Mouse (Mus musculus) olfactory bulb, adult 2 months (tissue): ENCODE results near the gene Muc13. TPM values are rescaled to one million over a fixed set of nuclear protein-coding genes. Genes with fewer than 3 reads are reported as not detected.

Experiments used
- H3K27ac ChIP-seq: fragments of 200-500 bp; 2 replicates; pipeline ENCODE4 v1.5.1; 2012; ENCODE audit warnings: low read depth, low read length; ENCODE audit not compliant: insufficient read depth
- H3K4me1 ChIP-seq: fragments of 200-500 bp; 2 replicates; pipeline ENCODE4 v1.6.1; 2012; ENCODE audit warnings: low read length; ENCODE audit not compliant: control insufficient read depth, insufficient read depth
- H3K4me3 ChIP-seq: fragments of 200-500 bp; 2 replicates; pipeline ENCODE4 v1.5.1; 2012; ENCODE audit warnings: mild to moderate bottlenecking, low read depth, low read length, moderate library complexity; ENCODE audit not compliant: insufficient read depth
- CTCF ChIP-seq: fragments of 200-500 bp; IDR thresholded peaks from 2 replicates; pipeline ENCODE4 v1.5.1; 2012; ENCODE audit warnings: low read depth, mild to moderate bottlenecking, low read length, moderate library complexity; ENCODE audit not compliant: insufficient read depth
- POLR2A ChIP-seq: fragments of 200-500 bp; IDR thresholded peaks from 2 replicates; pipeline ENCODE4 v1.6.1; 2012; ENCODE audit warnings: mild to moderate bottlenecking, low read depth, low read length, moderate library complexity; ENCODE audit not compliant: insufficient read depth
- WGBS: fragments of 180-500 bp; shearing (Covaris S2); methylation state at CpG from one replicate; pipeline ENCODE4 v1.1.7; 2018; 5-methylcytosine and 5-hydroxymethylcytosine counted together
- polyA plus RNA-seq: library from polyadenylated mRNA; stranded (reverse); fragments of >200 nt; gene quantifications from 2 replicates; pipeline ENCODE4 v1.2.4, GENCODE M21; 2012; ENCODE audit warnings: low replicate concordance; ENCODE audit not compliant: missing spikeins, insufficient read depth, insufficient read length

The Muc13 gene
- polyA plus RNA-seq, 1 experiment: not detected

GRCm38 (mm10) chr16:33797860-33798259 is 4.0 kb downstream of the Muc13 start:
- H3K27ac ChIP-seq: no peak overlapping the region
- 42% methylated on average over 5 of the region's 5 CpGs for WGBS
- no peak for TF ChIP-seq POLR2A
- H3K4me3 ChIP-seq: no peak overlapping the region
- no peaks in the 10 kb centered on the region for H3K4me1 ChIP-seq

GRCm38 (mm10) chr16:33810002-33810401 is 16.2 kb downstream of the Muc13 start:
- no peaks in the 10 kb centered on the region for H3K4me1 ChIP-seq
- 72% methylated on average over 3 of the region's 3 CpGs for WGBS
- TF ChIP-seq POLR2A (no peak), CTCF (no peak)
- H3K4me3 ChIP-seq: no peak overlapping the region
- H3K27ac ChIP-seq: no peak overlapping the region

- no peak for TF ChIP-seq CTCF
- no peak for TF ChIP-seq POLR2A
- WGBS: 91% methylated on average over 7 of the region's 7 CpGs
Measured at GRCm38 (mm10) chr16:33818413-33819165, 24.8 kb downstream of the Muc13 start.

GRCm38 (mm10) chr16:33820269-33821178 is 26.7 kb downstream of the Muc13 start:
- Histone ChIP-seq H3K27ac (no peak overlapping the region), H3K4me1 (no peaks in the 10 kb centered on the region), H3K4me3 (no peak overlapping the region)
- TF ChIP-seq CTCF (no peak), POLR2A (no peak)
- WGBS: 24% methylated on average over 17 of the region's 17 CpGs

More at GRCm38 (mm10) chr16:33818413-33819165, 24.8 kb downstream of the Muc13 start:
- Histone ChIP-seq H3K4me1 (no peaks in the 10 kb centered on the region), H3K4me3 (no peak overlapping the region), H3K27ac (no peak overlapping the region)

GRCm38 (mm10) chr16:33824603-33825002 is 30.8 kb downstream of the Muc13 start:
- WGBS: 90% methylated on average over 6 of the region's 6 CpGs
- no peak for TF ChIP-seq POLR2A
- TF ChIP-seq CTCF: no peak
- Histone ChIP-seq H3K27ac (no peak overlapping the region), H3K4me1 (peaks cover 4% of the 10 kb centered on the region; the same call in 1 of the 2 replicates), H3K4me3 (no peak overlapping the region)

GRCm38 (mm10) chr16:33828496-33828895 is 34.7 kb downstream of the Muc13 start:
- no peak overlapping the region for H3K27ac ChIP-seq
- no peak overlapping the region for H3K4me3 ChIP-seq
- H3K4me1 ChIP-seq: peaks cover 8% of the 10 kb centered on the region
- WGBS: 96% methylated on average over 7 of the region's 7 CpGs
- no peak for TF ChIP-seq CTCF
- no peak for TF ChIP-seq POLR2A

GRCm38 (mm10) chr16:33829301-33829831 is 35.5 kb downstream of the Muc13 start, which contains the start of gene Itgb5:
Gene Itgb5 (plus strand): TSS chr16:33829665.
- H3K27ac ChIP-seq: no peak within 1 kb of the TSS
- no peak for TF ChIP-seq POLR2A
- peak within 1 kb of the TSS; percentile 53 for H3K4me3 ChIP-seq
- peaks cover 16% of the 10 kb centered on the region for H3K4me1 ChIP-seq
- 7% methylated on average over 43 of the region's 43 CpGs for WGBS

GRCm38 (mm10) chr16:33829842-33830511 is 36.1 kb downstream of the Muc13 start:
- H3K27ac ChIP-seq: no peak overlapping the region
- TF ChIP-seq POLR2A (no peak), CTCF (no peak)
- under 1% methylated on average over 61 of the region's 76 CpGs for WGBS

More at GRCm38 (mm10) chr16:33829842-33830511, 36.1 kb downstream of the Muc13 start:
- peak overlapping the region; percentile 53 for H3K4me3 ChIP-seq
- H3K4me1 ChIP-seq: peaks cover 16% of the 10 kb centered on the region
